Mouse (Mus musculus): ENCODE results near the gene Serpinb6a. TPM values are rescaled to one million over a fixed set of nuclear protein-coding genes. Genes with fewer than 3 reads are reported as not detected.
"Not testable (repeated sequence)": the region's sequence is repeated elsewhere in the genome, so short reads cannot be mapped to it uniquely, and the experiment has no call there.

Serpinb6a gene
- total and polyA plus RNA-seq, 2 experiments from 2014 or later = 45.1 to 52.1 TPM

DNA sequence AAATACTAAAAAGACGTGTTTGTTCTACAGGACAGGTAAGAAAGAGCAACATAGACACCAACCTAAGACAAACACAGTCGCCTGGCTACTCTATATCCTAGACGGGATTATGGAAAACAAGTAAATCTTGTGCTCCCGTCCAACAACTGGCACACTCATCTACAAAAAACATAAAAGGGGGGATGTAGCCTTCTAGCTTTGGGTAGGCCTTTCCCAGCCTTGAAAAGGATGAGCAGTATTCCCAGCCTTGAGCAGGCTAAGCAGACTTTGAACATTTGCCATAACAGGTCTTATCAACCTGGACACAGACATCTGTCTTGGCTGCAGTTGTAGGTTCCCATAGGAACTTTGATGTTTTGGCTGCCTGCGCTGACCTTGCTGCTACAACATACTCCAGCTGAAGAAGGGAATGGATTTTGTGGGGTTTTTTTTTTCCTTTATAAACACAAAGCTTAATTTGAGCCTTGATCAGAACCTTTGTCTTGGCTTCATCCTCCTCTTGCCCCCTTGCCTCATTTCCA lies 61.2 kb downstream of the Serpinb6a start:
- no peak for TF ChIP-seq CTCF (IDR thresholded peaks at IDR 0.05; ENCODE audit: low read depth)
- no peak for ATAC-seq

DNA sequence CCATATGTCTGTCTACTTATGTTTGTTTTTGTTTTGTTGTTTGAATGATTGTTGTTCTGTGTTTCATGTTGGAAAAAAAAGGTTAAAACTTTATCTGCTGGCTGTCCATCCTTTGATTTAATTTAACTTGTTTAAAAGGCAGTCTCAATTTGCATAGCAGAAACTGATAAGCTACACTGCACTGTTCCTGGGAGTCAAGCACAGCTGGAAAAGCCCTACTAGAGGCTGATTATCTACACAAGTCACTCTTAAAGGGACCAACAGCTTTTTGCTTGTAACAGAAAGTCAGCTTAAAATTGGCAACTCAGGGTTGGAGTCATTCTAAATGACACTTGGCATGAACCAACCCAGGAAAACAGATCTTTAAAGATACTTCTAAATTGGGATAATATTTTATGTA lies 65.0 kb downstream of the Serpinb6a start:
- H3K9ac ChIP-seq (replicated peaks; ENCODE audit: low read length); H3K9me3 ChIP-seq (ENCODE audit: low read length); H3K27me3 ChIP-seq (ENCODE audit: insufficient read depth, low read length); ATAC-seq; H3K27ac ChIP-seq; H3K4me2 ChIP-seq (ENCODE audit: low read depth, low read length); H3K36me3 ChIP-seq (ENCODE audit: insufficient read depth, low read length); DNase-seq (ENCODE audit: low spot score); H3K4me1 ChIP-seq (ENCODE audit: insufficient read depth, low read length); H3K4me3 ChIP-seq (ENCODE audit: low read length): not testable (repeated sequence)

More for the DNA sequence above, 61.2 kb downstream of the Serpinb6a start:
- Histone ChIP-seq H3K27ac (no peak overlapping the region), H3K9me3 (ENCODE audit: low read length) (no peaks in the 10 kb centered on the region), H3K4me3 (ENCODE audit: low read length) (no peak overlapping the region), H3K9ac (replicated peaks; ENCODE audit: low read length) (no peak overlapping the region), H3K4me1 (ENCODE audit: insufficient read depth, low read length) (no peaks in the 10 kb centered on the region), H3K27me3 (ENCODE audit: insufficient read depth, low read length) (no peaks in the 10 kb centered on the region), H3K4me2 (ENCODE audit: low read depth, low read length) (no peak overlapping the region), H3K36me3 (ENCODE audit: insufficient read depth, low read length) (no peaks in the 10 kb centered on the region)
- 92% methylated on average over 5 of the region's 5 CpGs for WGBS
- no peak for DNase-seq (ENCODE audit: low spot score)

DNA sequence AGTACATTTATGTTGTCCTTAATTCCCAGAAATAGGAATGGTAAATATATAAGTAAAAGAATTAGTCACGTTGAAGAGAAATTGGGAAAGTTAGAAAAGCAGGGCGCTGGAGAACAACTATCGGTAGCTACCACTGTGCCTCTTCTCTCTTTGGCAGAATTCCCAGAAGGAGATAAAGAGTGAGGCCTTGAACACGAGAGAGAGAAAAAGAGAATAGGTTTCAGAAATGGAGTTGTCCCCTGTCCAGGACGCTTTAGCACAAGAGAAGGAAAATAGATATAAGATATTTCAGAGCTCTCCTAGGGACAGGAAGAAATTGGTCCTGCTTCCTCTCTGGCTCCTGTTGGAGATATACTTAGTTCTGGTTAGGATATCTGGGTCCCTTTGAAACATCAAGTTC lies 65.4 kb downstream of the Serpinb6a start:
- ATAC-seq (no peak), DNase-seq (ENCODE audit: low spot score) (no peak)
- H3K4me1 ChIP-seq (ENCODE audit: insufficient read depth, low read length) = no peaks in the 10 kb centered on the region
- H3K9me3 ChIP-seq (ENCODE audit: low read length) = no peaks in the 10 kb centered on the region
- H3K4me3 ChIP-seq (ENCODE audit: low read length) = no peak overlapping the region
- H3K9ac ChIP-seq (replicated peaks; ENCODE audit: low read length) = no peak overlapping the region
- 49% methylated on average over 5 of the region's 5 CpGs for WGBS
- no peaks in the 10 kb centered on the region for H3K36me3 ChIP-seq (ENCODE audit: insufficient read depth, low read length)
- TF ChIP-seq CTCF (IDR thresholded peaks at IDR 0.05; ENCODE audit: low read depth) = no peak
- H3K27ac ChIP-seq = no peak overlapping the region
- H3K4me2 ChIP-seq (ENCODE audit: low read depth, low read length) = no peak overlapping the region
- H3K27me3 ChIP-seq (ENCODE audit: insufficient read depth, low read length) = no peaks in the 10 kb centered on the region

DNA sequence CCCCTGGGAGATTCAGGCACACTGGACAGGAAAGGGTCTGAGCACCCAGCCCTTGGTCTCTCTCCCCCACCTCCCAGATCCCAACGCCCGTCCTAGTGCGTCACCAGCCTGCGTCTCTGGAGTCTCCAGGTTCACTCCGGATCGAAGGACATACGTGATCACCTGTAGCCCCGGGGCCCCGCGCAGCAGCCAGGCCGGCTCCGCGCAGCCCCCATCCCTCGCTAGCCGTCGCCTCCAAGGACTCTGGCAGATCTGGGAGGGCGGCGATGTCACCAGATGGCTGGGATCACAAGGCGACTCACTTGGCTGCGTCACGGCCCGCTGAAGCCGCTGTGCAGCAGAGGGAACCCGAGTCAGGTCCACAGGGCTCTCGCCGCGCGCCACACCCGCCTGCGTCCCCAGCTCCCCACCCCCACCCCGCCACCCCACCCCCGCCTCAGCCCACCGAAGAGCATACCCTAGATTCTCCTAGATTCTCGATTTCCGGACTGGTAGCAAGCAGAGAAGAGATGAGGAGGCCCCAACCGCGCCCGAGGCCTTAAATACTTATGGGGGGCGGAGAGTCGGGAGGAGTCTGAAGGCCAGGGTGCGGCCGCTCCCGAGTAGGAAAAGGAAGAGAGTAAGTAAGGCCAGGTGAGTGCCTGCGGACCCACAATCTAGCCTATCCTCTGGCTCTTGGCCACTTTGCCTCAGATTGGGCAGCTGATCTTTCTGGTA lies 67.0 kb downstream of the Serpinb6a start:
- under 1% methylated on average over 44 of the region's 44 CpGs for WGBS
- ATAC-seq (peak; percentile 93), DNase-seq (ENCODE audit: low spot score) (peak; percentile 65)
- Histone ChIP-seq H3K4me3 (ENCODE audit: low read length) (peak overlapping the region; percentile 64), H3K4me1 (ENCODE audit: insufficient read depth, low read length) (no peaks in the 10 kb centered on the region), H3K27ac (peak overlapping the region; percentile 62), H3K27me3 (ENCODE audit: insufficient read depth, low read length) (no peaks in the 10 kb centered on the region), H3K9me3 (ENCODE audit: low read length) (no peaks in the 10 kb centered on the region), H3K9ac (replicated peaks; ENCODE audit: low read length) (peak overlapping the region; percentile 84), H3K4me2 (ENCODE audit: low read depth, low read length) (peak overlapping the region; percentile 83), H3K36me3 (ENCODE audit: insufficient read depth, low read length) (no peaks in the 10 kb centered on the region)
- TF ChIP-seq CTCF (IDR thresholded peaks at IDR 0.05; ENCODE audit: low read depth) = no peak

DNA sequence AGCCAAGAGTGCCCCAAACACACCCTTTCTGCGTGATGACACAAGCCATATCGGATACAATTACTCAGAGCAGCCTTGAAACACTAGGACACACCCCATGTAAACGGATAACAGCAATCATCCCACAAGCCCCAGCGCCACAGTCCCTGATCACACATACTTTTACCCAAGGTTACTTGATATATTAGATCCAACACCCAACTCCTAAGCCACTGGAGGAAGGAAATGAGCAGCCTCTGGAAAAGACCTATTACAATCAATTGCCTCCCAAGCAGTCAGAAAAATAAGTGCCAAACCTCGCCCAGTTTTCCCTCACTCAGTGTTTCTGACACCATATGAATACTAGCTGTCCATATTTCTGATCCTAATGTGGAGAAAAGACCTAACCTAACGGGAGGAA lies 67.9 kb downstream of the Serpinb6a start:
- H3K4me1 ChIP-seq (ENCODE audit: insufficient read depth, low read length) = no peaks in the 10 kb centered on the region
- H3K27ac ChIP-seq = no peak overlapping the region
- H3K9ac ChIP-seq (replicated peaks; ENCODE audit: low read length) = no peak overlapping the region; the same call in 1 of the 2 replicates
- peaks cover 4% of the 10 kb centered on the region; the same call in 1 of the 2 replicates for H3K36me3 ChIP-seq (ENCODE audit: insufficient read depth, low read length)
- H3K4me2 ChIP-seq (ENCODE audit: low read depth, low read length) = peak overlapping the region; percentile 83
- TF ChIP-seq CTCF (IDR thresholded peaks at IDR 0.05; ENCODE audit: low read depth) = no peak
- ATAC-seq (no peak), DNase-seq (ENCODE audit: low spot score) (no peak)
- no peaks in the 10 kb centered on the region for H3K27me3 ChIP-seq (ENCODE audit: insufficient read depth, low read length)
- H3K4me3 ChIP-seq (ENCODE audit: low read length) = 0 out of 2 replicates have a peak overlapping the region, but pooled peaks have one; percentile 64
- WGBS = 73% methylated on average over 6 of the region's 6 CpGs
- H3K9me3 ChIP-seq (ENCODE audit: low read length) = no peaks in the 10 kb centered on the region

DNA sequence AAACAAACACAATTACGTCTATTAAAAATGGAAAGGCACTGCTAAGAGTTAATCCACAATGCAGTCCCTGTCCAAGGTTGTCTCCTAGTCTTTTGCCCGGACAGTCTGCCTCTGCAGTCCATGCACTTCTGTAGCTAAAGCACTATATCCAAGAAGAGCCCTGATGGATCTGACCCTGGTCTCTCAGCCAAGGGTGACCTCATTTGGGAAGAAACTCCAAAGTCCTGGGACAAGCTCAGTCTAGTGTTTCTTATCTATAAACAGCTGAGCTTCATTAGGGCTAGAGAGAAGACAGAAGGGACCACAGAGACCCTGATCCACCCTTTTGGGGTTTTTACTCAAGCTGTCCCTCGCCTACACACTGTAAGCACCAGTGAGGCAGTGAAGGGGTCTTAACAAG lies 71.7 kb downstream of the Serpinb6a start:
- peaks cover 4% of the 10 kb centered on the region; the same call in 1 of the 2 replicates for H3K36me3 ChIP-seq (ENCODE audit: insufficient read depth, low read length)
- H3K27ac ChIP-seq = no peak overlapping the region
- no peaks in the 10 kb centered on the region for H3K27me3 ChIP-seq (ENCODE audit: insufficient read depth, low read length)
- H3K4me3 ChIP-seq (ENCODE audit: low read length) = no peak overlapping the region
- no peak for ATAC-seq
- H3K9ac ChIP-seq (replicated peaks; ENCODE audit: low read length) = no peak overlapping the region
- no peak for DNase-seq (ENCODE audit: low spot score)
- WGBS = 85% methylated on average over 3 of the region's 3 CpGs
- H3K4me1 ChIP-seq (ENCODE audit: insufficient read depth, low read length) = no peaks in the 10 kb centered on the region
- TF ChIP-seq CTCF (IDR thresholded peaks at IDR 0.05; ENCODE audit: low read depth) = no peak
- H3K9me3 ChIP-seq (ENCODE audit: low read length) = no peaks in the 10 kb centered on the region
- no peak overlapping the region for H3K4me2 ChIP-seq (ENCODE audit: low read depth, low read length)

DNA sequence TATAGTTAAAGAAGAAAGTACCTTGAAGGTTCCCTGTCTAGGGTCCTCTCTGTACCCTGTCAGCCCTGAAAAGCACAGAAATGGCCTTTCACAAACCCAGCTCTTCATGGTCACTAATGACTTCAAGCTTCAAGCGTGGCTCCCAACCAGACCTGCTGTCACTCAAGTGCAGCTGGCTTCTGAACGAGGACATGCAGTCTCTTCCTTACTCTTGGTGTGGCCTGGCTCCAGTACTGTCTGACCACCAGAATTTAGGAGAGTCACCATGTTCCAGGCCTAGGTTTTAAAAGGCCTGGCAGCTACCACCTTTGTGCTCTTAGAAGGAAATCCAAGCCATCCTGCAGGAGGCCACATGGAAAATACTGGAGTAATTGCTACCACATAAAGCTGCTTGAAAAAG lies 72.3 kb downstream of the Serpinb6a start:
- 68% methylated on average over 2 of the region's 2 CpGs for WGBS
- H3K36me3 ChIP-seq (ENCODE audit: insufficient read depth, low read length) = peaks cover 4% of the 10 kb centered on the region; the same call in 1 of the 2 replicates
- ATAC-seq (no peak), DNase-seq (ENCODE audit: low spot score) (no peak)
- no peak for TF ChIP-seq CTCF (IDR thresholded peaks at IDR 0.05; ENCODE audit: low read depth)
- no peaks in the 10 kb centered on the region for H3K9me3 ChIP-seq (ENCODE audit: low read length)
- no peak overlapping the region for H3K4me2 ChIP-seq (ENCODE audit: low read depth, low read length)
- no peak overlapping the region for H3K27ac ChIP-seq
- H3K27me3 ChIP-seq (ENCODE audit: insufficient read depth, low read length) = no peaks in the 10 kb centered on the region
- H3K9ac ChIP-seq (replicated peaks; ENCODE audit: low read length) = no peak overlapping the region
- H3K4me1 ChIP-seq (ENCODE audit: insufficient read depth, low read length) = no peaks in the 10 kb centered on the region
- H3K4me3 ChIP-seq (ENCODE audit: low read length) = no peak overlapping the region
